Mouse (Mus musculus) liver, embryonic 15.5 days (tissue): ENCODE data around the gene Ola1. TPM values are rescaled to one million over a fixed set of nuclear protein-coding genes. Genes with fewer than 3 reads are reported as not detected.

Source experiments
- ATAC-seq: fragments of 200-750 bp; cut with Nextera tagmentation; 2 replicates; pipeline ENCODE4 v1.8.0; 2017; ENCODE audit warnings: moderate number of reproducible peaks, mild to moderate bottlenecking, moderate library complexity; ENCODE audit not compliant: insufficient read depth
- H3K27ac ChIP-seq: fragments of 300-500 bp; sonication (generic); replicated peaks from 2 replicates; pipeline ENCODE4 v1.5.1; 2015; ENCODE audit warnings: mild to moderate bottlenecking, inconsistent platforms
- H3K27me3 ChIP-seq: fragments of 300-500 bp; sonication (generic); 2 replicates; pipeline ENCODE4 v1.6.1; 2015; ENCODE audit warnings: mild to moderate bottlenecking, inconsistent platforms
- H3K36me3 ChIP-seq: fragments of 300-500 bp; sonication (generic); replicated peaks from 2 replicates; pipeline ENCODE4 v1.6.1; 2015; ENCODE audit warnings: moderate library complexity, mild to moderate bottlenecking, inconsistent platforms
- H3K4me1 ChIP-seq: fragments of 300-500 bp; sonication (generic); replicated peaks from 2 replicates; pipeline ENCODE4 v1.6.1; 2015; ENCODE audit warnings: inconsistent platforms
- H3K4me2 ChIP-seq: fragments of 300-500 bp; sonication (generic); 2 replicates; pipeline ENCODE4 v1.6.1; 2015; ENCODE audit warnings: moderate library complexity, mild to moderate bottlenecking, inconsistent platforms
- H3K4me3 ChIP-seq: fragments of 300-500 bp; sonication (generic); replicated peaks from 2 replicates; pipeline ENCODE4 v1.5.1; 2015; ENCODE audit warnings: mild to moderate bottlenecking, inconsistent platforms
- H3K9ac ChIP-seq: fragments of 300-500 bp; sonication (generic); 2 replicates; pipeline ENCODE4 v1.6.1; 2015; ENCODE audit warnings: moderate library complexity, mild to moderate bottlenecking, inconsistent platforms
- H3K9me3 ChIP-seq: fragments of 300-500 bp; sonication (generic); replicated peaks from 2 replicates; pipeline ENCODE4 v1.6.1; 2016; ENCODE audit warnings: inconsistent platforms
- WGBS: fragments of 180-500 bp; shearing (Covaris S2); methylation state at CpG from one replicate; pipeline ENCODE4 v1.1.7; 2015; ENCODE audit warnings: mixed read lengths; ENCODE audit not compliant: insufficient replicate concordance; 5-methylcytosine and 5-hydroxymethylcytosine counted together
- polyA plus RNA-seq: library from polyadenylated mRNA; unstranded; fragments of >200 nt; fragmentation: Nextera tagmentation; extraction: Ambion mirVana; gene quantifications from 2 replicates; pipeline ENCODE4 v1.2.1, GENCODE M21; 2015

Ola1 gene
- polyA plus RNA-seq, 1 experiment from 2014 or later, result 41.7 TPM

- no peak overlapping the region for H3K27ac ChIP-seq
- 11% methylated on average over 20 of the region's 20 CpGs for WGBS
- peaks cover 41% of the 10 kb centered on the region for H3K27me3 ChIP-seq
- ATAC-seq, result peak; percentile 12; the same call in 1 of the 2 replicates
- no peaks in the 10 kb centered on the region for H3K36me3 ChIP-seq
- no peak overlapping the region for H3K4me3 ChIP-seq
- no peaks in the 10 kb centered on the region for H3K9me3 ChIP-seq
- no peak overlapping the region for H3K9ac ChIP-seq
- peak overlapping the region; percentile 49 for H3K4me2 ChIP-seq
- peaks cover 21% of the 10 kb centered on the region for H3K4me1 ChIP-seq
Measured at GRCm38 (mm10) chr2:73066307-73067167, 152.2 kb downstream of the Ola1 start.

GRCm38 (mm10) chr2:73063911-73064619 is 154.7 kb downstream of the Ola1 start:
- WGBS, result 59% methylated on average over 14 of the region's 14 CpGs
- H3K27me3 ChIP-seq, result peaks cover 27% of the 10 kb centered on the region
- H3K4me1 ChIP-seq, result peaks cover 31% of the 10 kb centered on the region
- H3K4me3 ChIP-seq, result no peak overlapping the region
- H3K4me2 ChIP-seq, result no peak overlapping the region
- no peak overlapping the region for H3K27ac ChIP-seq
- H3K9me3 ChIP-seq, result no peaks in the 10 kb centered on the region
- H3K36me3 ChIP-seq, result no peaks in the 10 kb centered on the region
- ATAC-seq, result no peak
- H3K9ac ChIP-seq, result no peak overlapping the region

- ATAC-seq, result no peak
- no peak overlapping the region for H3K4me2 ChIP-seq
Measured at GRCm38 (mm10) chr2:73060259-73060585, 158.5 kb downstream of the Ola1 start.

GRCm38 (mm10) chr2:73059550-73060258 is 159.0 kb downstream of the Ola1 start:
- Histone ChIP-seq H3K9ac (no peak overlapping the region), H3K27ac (peak overlapping the region; percentile 45; the same call in 1 of the 2 replicates), H3K27me3 (peaks cover 8% of the 10 kb centered on the region), H3K4me1 (peaks cover 45% of the 10 kb centered on the region), H3K36me3 (no peaks in the 10 kb centered on the region), H3K9me3 (no peaks in the 10 kb centered on the region), H3K4me2 (peak overlapping the region; percentile 23; the same call in 1 of the 2 replicates), H3K4me3 (no peak overlapping the region)
- 30% methylated on average over 12 of the region's 12 CpGs for WGBS
- ATAC-seq, result no peak

More at GRCm38 (mm10) chr2:73060259-73060585, 158.5 kb downstream of the Ola1 start:
- Histone ChIP-seq H3K9me3 (no peaks in the 10 kb centered on the region), H3K27me3 (peaks cover 8% of the 10 kb centered on the region), H3K4me3 (no peak overlapping the region), H3K9ac (no peak overlapping the region), H3K36me3 (no peaks in the 10 kb centered on the region), H3K4me1 (peaks cover 43% of the 10 kb centered on the region), H3K27ac (no peak overlapping the region)
- WGBS, result 73% methylated on average over 6 of the region's 6 CpGs

GRCm38 (mm10) chr2:73058344-73058743 is 160.4 kb downstream of the Ola1 start:
- no peaks in the 10 kb centered on the region for H3K9me3 ChIP-seq
- H3K4me2 ChIP-seq, result peak overlapping the region; percentile 39
- peaks cover 49% of the 10 kb centered on the region for H3K4me1 ChIP-seq
- H3K4me3 ChIP-seq, result 0 out of 2 replicates have a peak overlapping the region, but pooled peaks have one; percentile 0
- no peak for ATAC-seq
- no peak overlapping the region for H3K9ac ChIP-seq
- H3K36me3 ChIP-seq, result no peaks in the 10 kb centered on the region
- 81% methylated on average over 1 of the region's 1 CpGs for WGBS
- H3K27me3 ChIP-seq, result peaks cover 6% of the 10 kb centered on the region
- H3K27ac ChIP-seq, result 0 out of 2 replicates have a peak overlapping the region, but pooled peaks have one; percentile 21

GRCm38 (mm10) chr2:73057589-73057988 is 161.1 kb downstream of the Ola1 start:
- H3K9me3 ChIP-seq, result no peaks in the 10 kb centered on the region; the same call in 1 of the 2 replicates
- H3K27ac ChIP-seq, result no peak overlapping the region
- H3K27me3 ChIP-seq, result peaks cover 5% of the 10 kb centered on the region
- H3K4me3 ChIP-seq, result no peak overlapping the region
- H3K4me2 ChIP-seq, result peak overlapping the region; percentile 39; the same call in 1 of the 2 replicates
- peaks cover 49% of the 10 kb centered on the region for H3K4me1 ChIP-seq
- no peak overlapping the region for H3K9ac ChIP-seq
- no peak for ATAC-seq
- H3K36me3 ChIP-seq, result no peaks in the 10 kb centered on the region
- WGBS, result 37% methylated on average over 2 of the region's 2 CpGs

GRCm38 (mm10) chr2:73056090-73056956 is 162.4 kb downstream of the Ola1 start:
- peak; percentile 48 for ATAC-seq
- H3K4me1 ChIP-seq, result peaks cover 49% of the 10 kb centered on the region
- H3K27me3 ChIP-seq, result no peaks in the 10 kb centered on the region
- H3K9me3 ChIP-seq, result no peaks in the 10 kb centered on the region; the same call in 1 of the 2 replicates
- peak overlapping the region; percentile 48 for H3K27ac ChIP-seq
- WGBS, result 36% methylated on average over 17 of the region's 17 CpGs
- no peak overlapping the region for H3K9ac ChIP-seq
- H3K4me2 ChIP-seq, result peak overlapping the region; percentile 29
- no peak overlapping the region; the same call in 1 of the 2 replicates for H3K4me3 ChIP-seq
- no peaks in the 10 kb centered on the region for H3K36me3 ChIP-seq

- 34% methylated on average over 9 of the region's 9 CpGs for WGBS
- Histone ChIP-seq H3K9ac (no peak overlapping the region), H3K4me1 (peaks cover 39% of the 10 kb centered on the region), H3K27ac (0 out of 2 replicates have a peak overlapping the region, but pooled peaks have one; percentile 48), H3K4me3 (no peak overlapping the region), H3K36me3 (no peaks in the 10 kb centered on the region), H3K9me3 (no peaks in the 10 kb centered on the region; the same call in 1 of the 2 replicates), H3K4me2 (no peak overlapping the region), H3K27me3 (no peaks in the 10 kb centered on the region)
- ATAC-seq, result no peak
Measured at GRCm38 (mm10) chr2:73053791-73054490, 164.8 kb downstream of the Ola1 start.

GRCm38 (mm10) chr2:73050401-73050800 is 168.3 kb downstream of the Ola1 start:
- Histone ChIP-seq H3K4me3 (no peak overlapping the region), H3K27me3 (no peaks in the 10 kb centered on the region), H3K27ac (no peak overlapping the region), H3K4me1 (peaks cover 19% of the 10 kb centered on the region), H3K36me3 (no peaks in the 10 kb centered on the region), H3K9me3 (no peaks in the 10 kb centered on the region; the same call in 1 of the 2 replicates), H3K9ac (no peak overlapping the region), H3K4me2 (no peak overlapping the region)
- ATAC-seq, result no peak
- WGBS, result 81% methylated on average over 8 of the region's 8 CpGs
